Mouse (Mus musculus) neural tube, embryonic 13.5 days (tissue): ENCODE measurements around the gene Ppat. TPM values are rescaled to one million over a fixed set of nuclear protein-coding genes. Genes with fewer than 3 reads are reported as not detected.
A peak's percentile ranks its signal among the peaks of the same experiment; 100 is the strongest.

Experiments used
- ATAC-seq: fragments of 200-750 bp; cut with Nextera tagmentation; 2 replicates; pipeline ENCODE4 v1.8.0; 2017; ENCODE audit warnings: low read depth, mild to moderate bottlenecking, moderate TSS enrichment, moderate library complexity
- H3K27ac ChIP-seq: fragments of 300-500 bp; sonication (generic); replicated peaks from 2 replicates; pipeline ENCODE4 v1.5.1; 2015; ENCODE audit warnings: moderate library complexity, mild to moderate bottlenecking, inconsistent platforms
- H3K27me3 ChIP-seq: fragments of 300-500 bp; sonication (generic); 2 replicates; pipeline ENCODE4 v1.6.1; 2015; ENCODE audit warnings: mild to moderate bottlenecking, inconsistent platforms
- H3K36me3 ChIP-seq: fragments of 300-500 bp; sonication (generic); 2 replicates; pipeline ENCODE4 v1.6.1; 2015; ENCODE audit warnings: mild to moderate bottlenecking, inconsistent platforms
- H3K4me1 ChIP-seq: fragments of 300-500 bp; sonication (generic); replicated peaks from 2 replicates; pipeline ENCODE4 v1.6.1; 2015; ENCODE audit warnings: inconsistent platforms
- H3K4me2 ChIP-seq: fragments of 300-500 bp; sonication (generic); 2 replicates; pipeline ENCODE4 v1.6.1; 2015; ENCODE audit warnings: inconsistent platforms, mild to moderate bottlenecking, moderate library complexity
- H3K4me3 ChIP-seq: fragments of 300-500 bp; sonication (generic); 2 replicates; pipeline ENCODE4 v1.5.1; 2015; ENCODE audit warnings: mild to moderate bottlenecking, inconsistent platforms
- H3K9ac ChIP-seq: fragments of 300-500 bp; sonication (generic); 2 replicates; pipeline ENCODE4 v1.6.1; 2015; ENCODE audit warnings: moderate library complexity, mild to moderate bottlenecking, inconsistent platforms
- H3K9me3 ChIP-seq: fragments of 300-500 bp; sonication (generic); 2 replicates; pipeline ENCODE4 v1.6.1; 2016; ENCODE audit warnings: inconsistent platforms
- WGBS: fragments of 180-500 bp; shearing (Covaris S2); methylation state at CpG from one replicate; pipeline ENCODE4 v1.1.7; 2015; 5-methylcytosine and 5-hydroxymethylcytosine counted together
- polyA plus RNA-seq: library from polyadenylated mRNA; unstranded; fragments of >200 nt; fragmentation: Nextera tagmentation; extraction: Ambion mirVana; gene quantifications from 2 replicates; pipeline ENCODE4 v1.2.1, GENCODE M21; 2015

Gene Ppat
- polyA plus RNA-seq, 1 experiment from 2014 or later, result 12.9 TPM

DNA sequence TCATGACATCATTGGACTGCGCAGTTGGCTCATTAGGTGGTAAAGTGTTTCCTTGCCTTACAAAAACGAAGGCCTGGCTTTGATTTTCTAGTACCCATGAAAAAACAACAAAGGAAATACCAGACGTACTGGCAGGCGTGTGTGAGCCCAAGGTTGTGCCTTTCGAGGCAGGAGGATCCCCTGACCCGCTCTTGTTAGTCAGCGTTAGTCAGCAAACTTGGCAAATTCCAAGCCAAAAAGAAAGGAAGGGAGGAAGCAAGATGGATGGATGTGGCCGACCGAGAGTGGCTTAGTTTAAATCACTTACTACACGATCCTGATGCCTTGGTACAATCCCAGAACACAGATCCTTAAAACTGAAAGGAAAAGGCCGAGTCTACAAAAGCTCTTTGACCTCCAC lies 11.2 kb upstream of the Ppat start:
- H3K4me3 ChIP-seq, result no peak overlapping the region
- no peak overlapping the region for H3K27ac ChIP-seq
- H3K36me3 ChIP-seq, result peaks cover 84% of the 10 kb centered on the region
- no peak for ATAC-seq
- no peak overlapping the region for H3K4me2 ChIP-seq
- no peaks in the 10 kb centered on the region for H3K9me3 ChIP-seq
- WGBS, result 80% methylated on average over 11 of the region's 11 CpGs
- H3K27me3 ChIP-seq, result no peaks in the 10 kb centered on the region
- no peak overlapping the region for H3K9ac ChIP-seq
- H3K4me1 ChIP-seq, result no peaks in the 10 kb centered on the region

DNA sequence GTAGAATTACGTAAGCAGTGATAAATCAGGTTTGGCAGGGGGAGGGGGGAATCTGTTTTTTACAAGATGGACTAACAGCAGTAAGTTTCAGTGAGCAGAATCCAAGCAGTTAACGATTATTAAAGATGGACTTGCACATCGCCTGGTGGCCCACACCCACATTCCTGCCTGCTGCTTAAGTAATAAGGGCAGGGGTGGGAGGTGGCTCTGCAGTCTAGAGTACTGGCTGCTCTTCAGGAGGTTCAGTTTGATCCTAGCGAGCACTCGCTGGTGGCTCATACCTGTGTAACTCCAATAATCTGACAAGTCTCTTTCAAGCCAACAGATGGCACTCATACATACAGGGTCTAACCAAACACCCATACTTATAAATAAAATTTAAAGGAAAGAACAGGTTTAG lies 8.2 kb upstream of the Ppat start:
- Histone ChIP-seq H3K9ac (no peak overlapping the region), H3K4me3 (no peak overlapping the region), H3K36me3 (peaks cover 77% of the 10 kb centered on the region), H3K4me2 (no peak overlapping the region), H3K27me3 (no peaks in the 10 kb centered on the region), H3K4me1 (0 out of 2 replicates have a peak, but pooled peaks cover 5% of the 10 kb centered on the region), H3K27ac (no peak overlapping the region), H3K9me3 (no peaks in the 10 kb centered on the region)
- WGBS, result 88% methylated on average over 5 of the region's 5 CpGs
- no peak for ATAC-seq

DNA sequence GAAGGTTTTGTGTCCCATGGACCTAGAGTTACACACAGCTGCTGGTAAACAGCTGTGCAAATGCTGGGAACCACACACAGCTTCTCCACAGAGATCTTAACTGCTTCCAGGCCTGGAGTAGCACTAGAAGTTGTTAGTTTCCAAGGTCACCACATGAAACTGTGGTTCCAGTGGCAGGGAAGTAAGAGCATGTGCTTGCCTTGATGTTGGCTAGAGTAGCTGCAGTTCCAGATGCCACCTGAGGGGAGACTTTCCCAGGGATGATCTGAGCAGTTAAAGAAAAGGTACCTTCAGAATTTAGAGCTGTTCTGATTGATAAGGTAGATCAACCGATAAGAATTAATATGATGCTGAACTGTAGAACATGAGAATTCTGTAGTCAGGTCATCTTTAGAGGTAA lies 6.6 kb upstream of the Ppat start:
- no peak for ATAC-seq
- Histone ChIP-seq H3K4me3 (no peak overlapping the region), H3K4me1 (peaks cover 18% of the 10 kb centered on the region), H3K9ac (no peak overlapping the region), H3K27ac (no peak overlapping the region), H3K9me3 (no peaks in the 10 kb centered on the region), H3K4me2 (no peak overlapping the region), H3K27me3 (no peaks in the 10 kb centered on the region), H3K36me3 (peaks cover 62% of the 10 kb centered on the region)
- 93% methylated on average over 1 of the region's 1 CpGs for WGBS

DNA sequence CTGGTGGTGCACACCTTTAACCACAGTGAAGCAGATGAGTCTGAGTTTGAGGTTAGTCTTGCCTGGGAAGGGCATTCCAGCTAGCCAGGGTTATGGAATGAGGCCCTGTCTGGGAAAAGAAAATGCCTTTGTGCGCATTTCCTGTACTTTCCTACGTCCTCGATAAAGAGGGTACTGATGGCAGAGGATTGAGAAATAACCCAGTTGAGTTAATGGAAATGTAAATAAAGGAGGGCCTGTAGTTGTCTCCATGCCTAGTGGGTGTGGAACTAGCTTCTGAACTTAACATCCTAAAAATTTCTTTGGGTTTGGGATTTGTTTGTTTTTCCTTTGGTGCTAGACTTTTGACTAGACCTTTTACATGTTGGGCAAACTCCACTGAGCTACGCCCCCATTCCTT lies 4.1 kb upstream of the Ppat start:
- WGBS, result 84% methylated on average over 4 of the region's 4 CpGs
- Histone ChIP-seq H3K36me3 (peaks cover 41% of the 10 kb centered on the region), H3K4me3 (no peak overlapping the region), H3K9me3 (no peaks in the 10 kb centered on the region), H3K4me1 (peaks cover 30% of the 10 kb centered on the region), H3K4me2 (no peak overlapping the region), H3K27ac (no peak overlapping the region), H3K27me3 (no peaks in the 10 kb centered on the region), H3K9ac (no peak overlapping the region)
- ATAC-seq, result no peak

DNA sequence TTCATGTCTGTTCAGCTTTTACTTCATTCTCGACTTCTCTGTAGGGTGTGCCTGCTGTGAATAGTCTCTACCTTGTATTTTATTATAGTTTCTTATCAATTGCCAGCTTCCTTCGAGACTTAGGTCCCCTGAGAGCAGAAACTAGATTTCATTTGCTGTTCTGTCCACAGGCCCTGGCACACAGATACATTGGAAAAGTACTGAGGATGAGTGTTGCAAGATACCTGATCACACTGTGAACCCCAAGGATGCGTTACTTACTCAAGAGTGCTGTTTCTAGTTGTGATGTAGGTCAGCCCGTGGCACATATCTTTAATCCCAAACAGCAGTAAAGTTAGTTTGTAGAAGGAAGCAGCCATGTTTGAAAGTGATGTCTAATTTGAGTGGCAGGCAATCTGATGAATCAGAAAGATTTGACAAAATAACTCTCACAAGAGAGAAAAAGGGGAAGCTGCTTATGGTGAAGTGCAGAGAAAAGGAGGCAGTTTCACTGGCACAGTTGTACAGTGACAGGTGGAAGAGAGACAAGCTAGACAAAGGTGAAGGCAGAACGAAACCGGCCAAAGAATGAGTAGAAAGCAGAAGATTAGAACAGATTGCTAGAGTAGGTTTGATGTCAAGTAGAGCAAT lies 3.0 kb upstream of the Ppat start:
- Histone ChIP-seq H3K4me3 (no peak overlapping the region), H3K36me3 (peaks cover 32% of the 10 kb centered on the region), H3K4me1 (peaks cover 41% of the 10 kb centered on the region), H3K27me3 (no peaks in the 10 kb centered on the region), H3K27ac (no peak overlapping the region), H3K4me2 (no peak overlapping the region), H3K9ac (no peak overlapping the region), H3K9me3 (no peaks in the 10 kb centered on the region)
- no peak for ATAC-seq
- 82% methylated on average over 6 of the region's 6 CpGs for WGBS

DNA sequence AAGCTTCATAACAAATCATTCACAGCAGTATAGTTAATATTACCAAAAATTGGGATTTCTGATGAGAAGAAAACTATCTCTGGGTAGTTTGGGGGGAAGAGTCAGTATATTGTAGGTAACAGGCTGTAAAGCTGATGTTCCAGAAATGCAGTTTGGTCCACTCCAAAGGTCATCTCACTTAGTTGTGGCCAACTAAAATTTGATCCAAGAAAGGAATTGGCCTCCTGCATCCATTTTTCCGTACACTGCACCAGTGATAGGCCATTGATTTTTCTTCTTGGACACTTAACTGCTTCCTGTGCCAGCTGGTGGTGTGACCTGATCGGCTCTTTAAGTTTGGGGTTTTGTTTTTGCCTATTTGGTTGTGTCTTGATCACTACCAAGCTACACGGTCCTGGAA lies 2.4 kb upstream of the Ppat start:
- H3K27me3 ChIP-seq, result no peaks in the 10 kb centered on the region
- no peak overlapping the region for H3K4me3 ChIP-seq
- no peak overlapping the region for H3K9ac ChIP-seq
- peaks cover 43% of the 10 kb centered on the region for H3K4me1 ChIP-seq
- H3K4me2 ChIP-seq, result no peak overlapping the region
- no peak for ATAC-seq
- H3K27ac ChIP-seq, result no peak overlapping the region
- H3K9me3 ChIP-seq, result no peaks in the 10 kb centered on the region
- WGBS, result 82% methylated on average over 3 of the region's 3 CpGs
- peaks cover 28% of the 10 kb centered on the region for H3K36me3 ChIP-seq

DNA sequence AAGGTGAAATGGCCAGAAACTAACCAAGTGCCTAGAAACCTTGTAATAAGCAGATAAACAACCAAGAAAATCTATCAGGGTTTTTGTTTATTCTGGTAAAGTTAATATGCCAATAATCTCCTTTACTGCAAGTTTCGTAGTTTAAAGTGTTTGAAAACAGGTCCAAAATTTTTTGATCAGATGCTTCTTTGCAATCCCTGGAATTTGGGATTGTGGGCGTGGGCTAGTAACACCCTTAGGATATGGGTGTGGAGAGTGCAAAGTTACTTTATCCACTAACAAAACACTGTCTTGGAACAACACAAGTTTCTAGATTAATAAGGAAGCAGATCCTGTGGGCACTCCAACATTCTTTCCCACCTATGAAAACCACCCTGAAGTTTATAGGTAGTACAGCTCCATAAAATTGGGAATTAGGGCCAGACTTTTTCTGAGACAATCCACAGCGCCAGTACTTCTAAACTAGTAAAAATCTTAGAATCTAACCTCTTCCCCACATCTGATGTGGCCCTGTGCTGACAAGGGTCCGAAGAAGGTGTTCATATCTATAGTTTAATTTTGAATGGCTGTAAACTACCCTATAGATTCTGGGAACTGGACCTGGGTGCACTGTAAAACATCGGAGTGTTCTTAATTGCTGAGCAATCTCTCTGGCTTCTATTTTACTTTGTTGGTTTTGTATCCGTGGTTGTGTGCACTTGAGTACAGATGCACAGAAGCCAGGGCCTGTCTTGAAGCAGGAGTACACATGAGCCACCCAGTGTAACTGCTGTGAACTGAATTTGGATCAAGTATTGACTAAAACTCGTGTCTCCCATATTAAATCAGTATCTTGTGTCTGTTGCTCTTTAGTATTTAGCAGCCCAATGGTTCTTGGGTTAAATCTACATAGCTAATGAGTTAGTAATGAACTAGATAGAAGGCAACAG lies 998 bp upstream of the Ppat start:
- peak overlapping the region; percentile 84; the same call in 1 of the 2 replicates for H3K27ac ChIP-seq
- peaks cover 14% of the 10 kb centered on the region for H3K36me3 ChIP-seq
- peak overlapping the region; percentile 69 for H3K9ac ChIP-seq
- H3K9me3 ChIP-seq, result no peaks in the 10 kb centered on the region
- peak overlapping the region; percentile 79 for H3K4me3 ChIP-seq
- WGBS, result 15% methylated on average over 7 of the region's 7 CpGs
- H3K27me3 ChIP-seq, result no peaks in the 10 kb centered on the region
- H3K4me2 ChIP-seq, result peak overlapping the region; percentile 86
- peaks cover 43% of the 10 kb centered on the region for H3K4me1 ChIP-seq
- no peak for ATAC-seq

DNA sequence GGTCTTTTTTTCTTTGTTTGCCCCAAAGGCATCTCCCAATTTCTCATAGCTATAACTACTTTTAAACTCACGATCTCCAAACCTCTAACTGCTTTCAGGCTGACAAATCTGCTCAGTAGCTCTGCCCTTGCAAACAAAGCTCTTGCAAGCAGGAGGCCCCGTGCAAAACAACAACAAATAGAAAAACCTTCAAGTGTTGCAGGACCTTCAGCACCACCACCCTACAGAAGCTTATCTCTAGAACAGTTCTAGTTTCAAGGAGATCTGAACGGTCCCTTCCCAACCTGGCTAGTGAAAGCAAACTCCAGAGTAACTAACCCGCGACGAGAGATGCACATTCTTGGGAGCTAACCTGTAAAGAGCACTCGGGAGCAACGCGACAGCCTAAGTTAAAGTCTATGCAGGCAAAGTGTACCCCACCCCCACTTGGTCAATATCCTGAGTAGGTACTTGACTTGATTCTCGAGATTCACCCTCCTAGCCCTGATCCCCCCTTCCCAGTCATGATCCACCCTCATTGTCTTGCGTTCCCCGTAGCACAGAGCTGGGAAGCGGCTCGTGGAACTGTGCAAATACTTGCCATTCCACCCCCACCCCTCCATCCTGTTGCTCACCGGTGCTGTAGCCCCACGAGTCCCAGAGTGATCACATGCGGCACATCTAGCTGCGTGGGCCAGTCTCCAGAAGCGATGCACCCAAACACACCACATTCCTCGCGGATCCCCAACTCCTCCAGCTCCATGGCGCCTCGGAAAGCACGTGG lies 854 bp downstream of the Ppat start:
- ATAC-seq, result peak; percentile 63
- WGBS, result under 1% methylated on average over 24 of the region's 24 CpGs
- peak overlapping the region; percentile 84 for H3K27ac ChIP-seq
- H3K4me3 ChIP-seq, result peak overlapping the region; percentile 79
- H3K9ac ChIP-seq, result peak overlapping the region; percentile 74
- H3K4me2 ChIP-seq, result peak overlapping the region; percentile 86
- H3K9me3 ChIP-seq, result no peaks in the 10 kb centered on the region
- H3K36me3 ChIP-seq, result no peaks in the 10 kb centered on the region
- peaks cover 46% of the 10 kb centered on the region for H3K4me1 ChIP-seq
- H3K27me3 ChIP-seq, result no peaks in the 10 kb centered on the region

DNA sequence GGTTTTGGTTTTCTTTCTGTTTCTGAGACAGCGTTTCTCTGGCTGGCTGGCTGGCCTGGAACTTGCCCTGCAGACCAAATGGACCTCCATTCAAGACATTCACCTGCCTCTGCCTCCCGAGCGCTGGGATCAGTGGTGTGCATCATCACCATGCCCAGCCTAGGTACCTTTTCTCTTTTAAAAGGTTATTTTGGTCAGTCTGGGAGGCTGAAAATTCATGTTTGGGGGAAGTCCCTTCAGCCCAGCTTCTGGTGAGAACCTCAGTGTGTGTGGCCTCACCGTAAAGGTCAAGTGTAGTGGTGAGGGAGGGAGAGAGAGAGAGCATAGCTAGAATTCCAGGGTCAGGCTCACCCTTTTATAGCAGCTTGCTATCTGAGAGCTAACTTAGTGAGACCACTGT lies 3.6 kb downstream of the Ppat start:
- WGBS, result 97% methylated on average over 4 of the region's 4 CpGs

DNA sequence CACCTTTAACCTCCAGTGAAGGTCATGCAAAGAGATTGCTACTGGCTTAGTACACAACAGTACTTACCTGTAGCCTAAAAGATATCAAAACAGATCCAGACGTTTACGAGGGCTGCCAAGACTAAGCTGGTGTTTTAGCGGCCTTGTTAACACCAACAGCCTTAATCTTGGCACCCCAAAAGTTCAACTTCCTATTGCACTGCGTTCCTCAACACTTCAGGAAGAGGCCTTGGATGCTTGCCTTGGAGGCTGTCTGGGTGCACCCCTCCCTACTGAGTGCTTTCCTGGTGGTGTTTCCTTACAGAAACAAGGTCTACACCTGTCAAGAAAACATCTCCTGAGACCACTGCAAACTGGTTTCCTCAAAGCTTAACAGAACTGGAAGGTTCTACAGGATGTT lies 4.2 kb downstream of the Ppat start:
- WGBS, result 93% methylated on average over 4 of the region's 4 CpGs
- Histone ChIP-seq H3K4me1 (peaks cover 20% of the 10 kb centered on the region), H3K9ac (no peak overlapping the region), H3K9me3 (no peaks in the 10 kb centered on the region), H3K27me3 (no peaks in the 10 kb centered on the region), H3K36me3 (no peaks in the 10 kb centered on the region), H3K4me2 (no peak overlapping the region), H3K4me3 (no peak overlapping the region), H3K27ac (no peak overlapping the region)
- ATAC-seq, result no peak

More for the DNA sequence above, 3.6 kb downstream of the Ppat start:
- Histone ChIP-seq H3K36me3 (no peaks in the 10 kb centered on the region), H3K4me1 (peaks cover 27% of the 10 kb centered on the region), H3K9ac (no peak overlapping the region), H3K27ac (no peak overlapping the region), H3K9me3 (no peaks in the 10 kb centered on the region), H3K4me2 (no peak overlapping the region), H3K27me3 (no peaks in the 10 kb centered on the region), H3K4me3 (no peak overlapping the region)
- ATAC-seq, result no peak

DNA sequence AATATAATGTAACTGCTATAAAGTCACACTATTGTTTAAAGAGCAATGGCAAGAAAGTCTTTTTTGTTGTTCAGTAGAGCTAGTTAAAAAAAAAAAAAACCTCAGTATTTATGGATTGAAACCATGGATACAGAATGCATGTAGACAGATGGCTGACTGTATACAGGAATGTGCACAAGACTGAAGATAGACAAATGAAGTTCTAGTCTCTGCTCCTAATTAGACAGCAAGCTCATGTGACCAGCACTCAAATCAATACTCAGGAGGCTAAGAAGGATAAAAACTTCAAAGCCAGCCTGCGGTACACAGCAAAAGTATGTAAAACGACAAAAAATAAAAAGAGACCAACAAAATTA lies 5.7 kb downstream of the Ppat start:
- Histone ChIP-seq H3K4me3 (no peak overlapping the region), H3K4me1 (peaks cover 18% of the 10 kb centered on the region), H3K9me3 (no peaks in the 10 kb centered on the region), H3K27me3 (no peaks in the 10 kb centered on the region), H3K36me3 (peaks cover 3% of the 10 kb centered on the region; the same call in 1 of the 2 replicates), H3K9ac (no peak overlapping the region), H3K27ac (no peak overlapping the region), H3K4me2 (no peak overlapping the region)
- ATAC-seq, result no peak
- 89% methylated on average over 2 of the region's 2 CpGs for WGBS
